Mouse (Mus musculus) bone marrow, adult 2 months (tissue): ENCODE measurements around the gene Rnasek.

Experiments
- CTCF ChIP-seq: fragments of 200-500 bp; IDR thresholded peaks from 2 replicates; pipeline ENCODE4 v1.5.1; 2011; ENCODE audit warnings: low read length, control low read depth; ENCODE audit not compliant: control insufficient read depth, insufficient read depth
- POLR2A ChIP-seq: fragments of 200-500 bp; IDR thresholded peaks from 2 replicates; pipeline ENCODE4 v1.6.1; 2011; ENCODE audit warnings: low read depth, mild to moderate bottlenecking, control low read depth, low read length, borderline replicate concordance; ENCODE audit not compliant: control insufficient read depth

GRCm38 (mm10) chr11:70265819-70266218 is 26.2 kb upstream of the Rnasek start:
- TF ChIP-seq CTCF (no peak), POLR2A (no peak)
